Mouse (Mus musculus) heart, embryonic 11.5 days (tissue): Measurements from ENCODE around the gene Pllp. TPM values are rescaled to one million over a fixed set of nuclear protein-coding genes. Genes with fewer than 3 reads are reported as not detected.
A peak's percentile ranks its signal among the peaks of the same experiment; 100 is the strongest.

Experiments
- ATAC-seq: fragments of 200-750 bp; cut with Nextera tagmentation; replicated peaks from 2 replicates; pipeline ENCODE4 v1.8.0; 2017; ENCODE audit warnings: moderate library complexity; ENCODE audit not compliant: insufficient number of reproducible peaks, low FRiP score, low TSS enrichment
- H3K27ac ChIP-seq: fragments of 300-500 bp; sonication (generic); 2 replicates; pipeline ENCODE4 v1.5.1; 2014; ENCODE audit warnings: mild to moderate bottlenecking, low read depth, low read length
- H3K27me3 ChIP-seq: fragments of 300-500 bp; sonication (generic); 2 replicates; pipeline ENCODE4 v1.6.1; 2014; ENCODE audit warnings: mild to moderate bottlenecking, low read length, mixed read lengths; ENCODE audit not compliant: control insufficient read depth, insufficient read depth
- H3K36me3 ChIP-seq: fragments of 300-500 bp; sonication (generic); 2 replicates; pipeline ENCODE4 v1.6.1; 2014; ENCODE audit warnings: mild to moderate bottlenecking, low read length, moderate library complexity, mixed read lengths; ENCODE audit not compliant: control insufficient read depth, insufficient read depth
- H3K4me1 ChIP-seq: fragments of 300-500 bp; sonication (generic); 2 replicates; pipeline ENCODE4 v1.6.1; 2014; ENCODE audit warnings: low read length; ENCODE audit not compliant: control insufficient read depth, insufficient read depth
- H3K4me2 ChIP-seq: fragments of 300-500 bp; sonication (generic); 2 replicates; pipeline ENCODE4 v1.6.1; 2014; ENCODE audit warnings: mild to moderate bottlenecking, moderate library complexity
- H3K4me3 ChIP-seq: fragments of 300-500 bp; sonication (generic); 2 replicates; pipeline ENCODE4 v1.5.1; 2014; ENCODE audit warnings: low read depth, low read length
- H3K9ac ChIP-seq: fragments of 300-500 bp; sonication (generic); 2 replicates; pipeline ENCODE4 v1.6.1; 2014; ENCODE audit warnings: mild to moderate bottlenecking, low read depth, low read length, moderate library complexity
- H3K9me3 ChIP-seq: fragments of 300-500 bp; sonication (generic); replicated peaks from 2 replicates; pipeline ENCODE4 v1.6.1; 2016; ENCODE audit warnings: low read length; ENCODE audit not compliant: control insufficient read depth
- WGBS: fragments of 180-500 bp; shearing (Covaris S2); extraction: QIAGEN DNeasy Blood & Tissue Kit; methylation state at CpG from one replicate; pipeline ENCODE4 v1.1.7; 2014; ENCODE audit not compliant: insufficient replicate concordance; 5-methylcytosine and 5-hydroxymethylcytosine counted together
- polyA plus RNA-seq: library from polyadenylated mRNA; unstranded; fragments of >200 nt; fragmentation: Nextera tagmentation; extraction: Ambion mirVana; gene quantifications from 2 replicates; pipeline ENCODE4 v1.2.1, GENCODE M21; 2014

Gene Pllp
- polyA plus RNA-seq, 1 experiment from 2014 or later = not detected

DNA sequence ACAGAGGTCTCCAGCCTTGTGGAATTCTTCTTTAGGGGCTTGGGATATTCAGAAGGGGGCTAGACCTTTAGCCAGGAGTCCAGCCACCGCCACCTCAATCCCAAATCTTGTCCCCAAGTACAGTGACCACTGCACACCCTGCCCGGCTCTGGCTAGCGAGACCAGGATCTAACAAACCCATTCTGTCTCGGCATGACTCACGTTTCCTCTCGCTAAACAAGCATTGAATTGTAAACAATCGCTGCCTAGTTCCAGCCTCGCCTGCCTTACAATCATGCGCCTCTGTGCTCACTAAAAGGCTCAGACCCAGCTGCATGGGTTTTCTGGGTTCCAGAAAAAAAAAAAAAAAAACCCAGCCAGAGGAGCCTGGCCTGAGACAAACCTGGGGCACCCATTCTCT lies 17.5 kb downstream of the Pllp start:
- peaks cover 3% of the 10 kb centered on the region for H3K36me3 ChIP-seq
- H3K4me3 ChIP-seq = no peak overlapping the region
- no peaks in the 10 kb centered on the region for H3K9me3 ChIP-seq
- no peak overlapping the region for H3K27ac ChIP-seq
- H3K9ac ChIP-seq = no peak overlapping the region
- H3K4me2 ChIP-seq = no peak overlapping the region
- no peaks in the 10 kb centered on the region for H3K4me1 ChIP-seq
- 55% methylated on average over 9 of the region's 9 CpGs for WGBS
- no peak for ATAC-seq
- H3K27me3 ChIP-seq = no peaks in the 10 kb centered on the region

DNA sequence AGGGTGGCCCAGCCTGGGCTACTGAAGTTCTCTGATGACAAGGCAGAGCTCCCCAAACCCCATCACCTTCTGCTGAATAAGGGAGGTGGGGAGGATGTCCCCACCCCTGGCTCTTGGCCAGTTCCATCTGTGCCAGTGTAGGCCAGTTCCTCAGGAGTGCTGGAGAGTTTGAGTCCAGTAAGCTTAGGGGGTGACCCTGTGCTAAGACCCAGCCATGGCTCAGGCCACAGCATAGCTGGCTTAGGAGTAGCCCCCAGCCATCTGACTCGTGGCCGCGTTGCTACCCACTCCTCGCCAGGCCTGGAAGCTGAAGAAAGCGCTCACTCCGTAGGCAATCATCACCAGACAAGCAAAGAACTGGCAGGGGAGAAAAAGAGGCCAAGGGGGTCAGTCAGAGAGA lies 20.2 kb downstream of the Pllp start:
- no peaks in the 10 kb centered on the region for H3K4me1 ChIP-seq
- peaks cover 24% of the 10 kb centered on the region for H3K36me3 ChIP-seq
- no peaks in the 10 kb centered on the region for H3K27me3 ChIP-seq
- H3K4me2 ChIP-seq = no peak overlapping the region
- H3K27ac ChIP-seq = no peak overlapping the region
- H3K4me3 ChIP-seq = no peak overlapping the region
- no peaks in the 10 kb centered on the region for H3K9me3 ChIP-seq
- no peak overlapping the region for H3K9ac ChIP-seq
- WGBS = 83% methylated on average over 6 of the region's 6 CpGs
- no peak for ATAC-seq

DNA sequence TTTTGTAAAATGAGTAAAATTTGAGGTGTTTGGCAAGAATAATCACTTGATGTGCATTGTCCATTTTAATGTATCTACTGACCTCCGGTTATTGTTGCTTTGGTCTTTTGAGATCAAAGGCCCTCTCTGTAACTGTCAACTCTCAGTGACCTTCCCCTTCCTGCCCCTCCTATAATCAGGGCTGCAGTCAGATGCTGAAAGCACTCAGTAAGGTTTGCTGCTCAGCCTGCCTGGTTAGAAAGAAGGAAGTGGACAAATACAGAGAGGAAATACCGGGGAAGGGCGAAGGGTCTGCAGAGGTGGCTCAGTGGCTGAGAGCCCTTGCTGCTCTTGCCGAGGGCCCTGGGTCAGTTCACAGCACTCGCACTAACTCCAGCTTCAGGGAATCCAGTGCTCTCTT lies 21.7 kb downstream of the Pllp start:
- Histone ChIP-seq H3K4me1 (no peaks in the 10 kb centered on the region), H3K9me3 (no peaks in the 10 kb centered on the region), H3K9ac (no peak overlapping the region), H3K4me2 (no peak overlapping the region), H3K4me3 (no peak overlapping the region), H3K36me3 (peaks cover 27% of the 10 kb centered on the region), H3K27me3 (no peaks in the 10 kb centered on the region), H3K27ac (no peak overlapping the region)
- 70% methylated on average over 5 of the region's 5 CpGs for WGBS
- no peak for ATAC-seq

DNA sequence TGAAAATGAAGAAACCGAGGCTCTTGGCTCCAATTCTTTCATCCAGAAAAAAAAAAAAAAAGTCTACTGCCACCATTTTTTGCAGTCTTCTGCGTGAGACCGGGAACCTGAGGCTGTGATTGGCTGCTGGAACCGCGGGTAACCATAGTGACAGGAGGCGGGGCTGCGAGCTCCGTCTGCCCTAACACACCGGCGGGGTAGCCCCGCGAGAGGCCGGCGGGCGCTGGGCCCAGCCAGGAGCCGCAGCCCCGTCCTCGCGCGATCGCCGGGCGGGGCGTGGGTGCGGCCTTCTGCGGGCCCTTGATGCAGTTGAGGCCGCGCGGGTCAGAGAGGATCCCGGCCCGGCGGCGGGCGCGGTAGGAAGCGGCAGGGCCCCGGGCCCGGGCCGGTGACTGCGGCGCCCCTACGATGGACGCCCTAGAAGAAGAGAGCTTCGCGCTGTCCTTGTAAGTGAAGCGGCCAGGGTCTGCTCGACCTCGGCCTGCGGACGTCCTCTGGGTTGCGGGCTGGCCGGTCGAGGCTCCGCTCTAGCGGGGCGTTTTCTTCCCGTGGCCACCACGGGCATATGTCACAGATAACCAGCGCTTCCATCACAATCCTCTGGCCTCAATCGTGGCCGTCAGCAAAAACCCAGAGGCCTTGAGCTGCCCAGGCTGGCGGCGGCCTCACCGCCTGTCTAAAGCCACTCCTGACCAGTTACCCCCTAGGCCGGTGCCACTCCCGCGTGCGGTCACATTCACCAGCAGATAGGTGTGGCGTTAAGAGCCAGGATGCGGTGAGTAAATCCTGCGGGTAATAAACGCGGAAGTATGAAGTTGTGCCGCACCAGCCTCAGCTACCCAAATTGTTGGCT lies 29.4 kb downstream of the Pllp start, which contains the start of gene Arl2bp:
Arl2bp (plus strand) TSS at position 145 of the 853 bp plus-strand sequence.
- no peaks in the 10 kb centered on the region for H3K9me3 ChIP-seq
- peak within 1 kb of the TSS; percentile 77 for H3K4me3 ChIP-seq
- peak within 1 kb of the TSS; percentile 80 for H3K4me2 ChIP-seq
- ATAC-seq = peak; percentile 98
- H3K9ac ChIP-seq = peak within 1 kb of the TSS; percentile 81
- no peaks in the 10 kb centered on the region for H3K27me3 ChIP-seq
- peak within 1 kb of the TSS; percentile 80 for H3K27ac ChIP-seq
- no peaks in the 10 kb centered on the region for H3K4me1 ChIP-seq
- under 1% methylated on average over 74 of the region's 74 CpGs for WGBS
- peaks cover 8% of the 10 kb centered on the region for H3K36me3 ChIP-seq

DNA sequence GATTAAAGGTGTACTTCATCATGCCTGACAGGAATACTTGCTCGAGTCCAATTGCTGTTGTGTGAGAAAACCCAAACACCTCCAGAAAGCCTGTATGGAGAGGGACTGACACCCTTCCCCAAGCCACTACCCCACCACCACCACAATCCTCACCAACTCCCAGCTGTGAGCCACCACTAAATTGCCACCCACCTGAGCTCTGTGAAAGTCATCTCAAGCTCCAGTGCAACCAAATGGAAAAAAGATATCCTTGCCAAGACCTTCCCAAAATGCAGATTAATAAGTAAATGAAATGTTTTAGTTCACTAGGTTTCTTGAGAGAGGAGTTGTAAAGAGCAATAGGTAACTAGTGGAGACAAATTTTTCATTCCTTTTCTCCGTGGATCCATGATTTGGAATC lies 31.4 kb downstream of the Pllp start:
- no peak overlapping the region for H3K27ac ChIP-seq
- ATAC-seq = no peak
- H3K9me3 ChIP-seq = no peaks in the 10 kb centered on the region
- H3K4me2 ChIP-seq = no peak overlapping the region
- no peaks in the 10 kb centered on the region for H3K4me1 ChIP-seq
- no peaks in the 10 kb centered on the region for H3K27me3 ChIP-seq
- no peak overlapping the region for H3K9ac ChIP-seq
- no peaks in the 10 kb centered on the region; the same call in 1 of the 2 replicates for H3K36me3 ChIP-seq
- H3K4me3 ChIP-seq = no peak overlapping the region
- 75% methylated on average over 2 of the region's 2 CpGs for WGBS

DNA sequence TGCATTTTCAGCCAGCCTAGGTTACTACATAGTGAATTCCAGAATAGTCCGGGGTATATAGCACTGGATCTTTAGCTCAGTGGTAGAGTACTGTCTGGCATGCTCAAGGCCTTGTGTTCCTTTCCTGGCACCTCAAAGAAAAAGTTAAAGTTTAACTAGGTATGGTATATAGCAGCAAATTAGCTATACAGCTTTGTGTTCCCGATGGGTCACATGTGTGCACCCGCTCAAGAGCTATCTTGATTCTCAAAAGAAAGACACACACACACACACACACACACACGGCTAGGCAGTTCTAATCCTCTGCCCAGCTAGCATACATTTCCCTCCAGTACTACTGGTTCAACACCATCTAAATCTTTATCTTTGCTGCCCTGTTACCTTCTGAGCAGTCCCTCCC lies 35.7 kb downstream of the Pllp start:
- Histone ChIP-seq H3K9ac (no peak overlapping the region), H3K27me3 (no peaks in the 10 kb centered on the region), H3K9me3 (no peaks in the 10 kb centered on the region), H3K4me1 (no peaks in the 10 kb centered on the region), H3K27ac (no peak overlapping the region), H3K36me3 (peaks cover 2% of the 10 kb centered on the region; the same call in 1 of the 2 replicates), H3K4me3 (no peak overlapping the region), H3K4me2 (no peak overlapping the region)
- WGBS = 85% methylated on average over 4 of the region's 4 CpGs
- ATAC-seq = no peak

DNA sequence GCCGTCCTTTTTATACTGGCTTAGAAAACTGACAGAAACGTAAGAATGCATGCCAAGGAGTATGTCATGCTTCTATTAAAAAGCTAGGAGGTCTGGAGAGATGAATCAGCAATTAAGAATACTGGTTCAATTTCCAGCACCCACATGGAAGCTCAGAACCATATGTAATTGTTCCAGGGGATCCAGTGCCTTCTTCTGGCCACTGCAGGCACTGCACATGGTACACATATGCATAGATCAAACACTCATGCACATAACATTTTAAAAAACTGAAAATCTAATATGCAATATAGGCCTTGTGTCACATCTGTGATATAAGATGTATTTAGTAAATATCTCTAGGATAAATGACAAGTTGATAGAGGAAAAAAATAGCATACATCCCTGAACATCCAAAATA lies 38.0 kb downstream of the Pllp start:
- H3K36me3 ChIP-seq = peaks cover 8% of the 10 kb centered on the region
- no peak overlapping the region for H3K4me3 ChIP-seq
- no peak for ATAC-seq
- H3K9me3 ChIP-seq = no peaks in the 10 kb centered on the region
- H3K27ac ChIP-seq = no peak overlapping the region
- H3K4me1 ChIP-seq = no peaks in the 10 kb centered on the region
- H3K9ac ChIP-seq = no peak overlapping the region
- 84% methylated on average over 2 of the region's 2 CpGs for WGBS
- H3K4me2 ChIP-seq = no peak overlapping the region
- H3K27me3 ChIP-seq = no peaks in the 10 kb centered on the region

DNA sequence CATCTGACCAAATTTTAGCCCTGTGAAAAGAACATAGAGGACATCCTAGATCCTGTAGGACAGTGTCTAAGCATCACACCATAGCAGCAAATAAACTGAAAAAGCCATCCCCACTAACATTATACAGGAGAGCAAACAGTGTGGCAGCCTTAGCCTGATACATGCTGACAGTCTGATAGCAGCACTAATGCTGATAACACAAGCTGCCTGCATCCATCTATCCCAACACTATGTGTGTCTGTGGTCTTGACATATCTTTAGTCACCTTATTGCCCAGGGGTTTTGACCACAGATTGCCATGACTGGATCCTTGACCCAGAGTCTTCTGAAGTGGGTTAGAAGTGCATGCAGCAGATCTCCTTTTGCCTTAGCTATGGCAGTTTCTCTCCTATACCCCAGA lies 41.1 kb downstream of the Pllp start:
- Histone ChIP-seq H3K9me3 (no peaks in the 10 kb centered on the region), H3K9ac (no peak overlapping the region), H3K4me2 (no peak overlapping the region), H3K4me1 (no peaks in the 10 kb centered on the region), H3K36me3 (peaks cover 13% of the 10 kb centered on the region), H3K27me3 (no peaks in the 10 kb centered on the region), H3K4me3 (no peak overlapping the region), H3K27ac (no peak overlapping the region)
- ATAC-seq = no peak

DNA sequence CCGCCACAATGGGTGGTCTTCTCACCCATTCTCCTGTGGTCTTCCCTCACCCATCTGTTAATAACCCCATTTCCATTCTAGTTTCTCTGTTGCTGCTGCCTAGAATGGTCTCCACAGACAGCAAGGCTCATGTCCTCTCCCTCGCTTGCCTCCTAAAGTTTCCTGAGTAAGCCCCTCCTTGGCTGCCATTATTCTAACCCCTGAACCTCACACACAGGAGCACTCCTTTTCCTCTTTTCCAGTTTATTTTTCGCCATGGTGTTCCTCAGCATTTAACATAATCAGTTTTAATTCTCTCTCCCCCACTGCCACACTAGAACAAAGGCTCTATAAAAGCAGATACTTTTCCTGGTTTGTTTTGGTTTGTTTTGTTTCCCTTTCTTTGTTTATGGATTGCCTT lies 43.1 kb downstream of the Pllp start:
- Histone ChIP-seq H3K9me3 (no peaks in the 10 kb centered on the region), H3K36me3 (peaks cover 13% of the 10 kb centered on the region), H3K4me2 (no peak overlapping the region), H3K27ac (no peak overlapping the region), H3K27me3 (no peaks in the 10 kb centered on the region), H3K4me3 (no peak overlapping the region), H3K4me1 (no peaks in the 10 kb centered on the region), H3K9ac (no peak overlapping the region)
- WGBS = 89% methylated on average over 3 of the region's 3 CpGs
- no peak for ATAC-seq
